Mouse (Mus musculus): ENCODE measurements at regions not wholly inside any gene's neighbourhood (a gene's known extent, or its start where the extent isn't known, plus 50 kb on each side); places are given as distances from the start of the nearest gene placed in this dataset.

DNA sequence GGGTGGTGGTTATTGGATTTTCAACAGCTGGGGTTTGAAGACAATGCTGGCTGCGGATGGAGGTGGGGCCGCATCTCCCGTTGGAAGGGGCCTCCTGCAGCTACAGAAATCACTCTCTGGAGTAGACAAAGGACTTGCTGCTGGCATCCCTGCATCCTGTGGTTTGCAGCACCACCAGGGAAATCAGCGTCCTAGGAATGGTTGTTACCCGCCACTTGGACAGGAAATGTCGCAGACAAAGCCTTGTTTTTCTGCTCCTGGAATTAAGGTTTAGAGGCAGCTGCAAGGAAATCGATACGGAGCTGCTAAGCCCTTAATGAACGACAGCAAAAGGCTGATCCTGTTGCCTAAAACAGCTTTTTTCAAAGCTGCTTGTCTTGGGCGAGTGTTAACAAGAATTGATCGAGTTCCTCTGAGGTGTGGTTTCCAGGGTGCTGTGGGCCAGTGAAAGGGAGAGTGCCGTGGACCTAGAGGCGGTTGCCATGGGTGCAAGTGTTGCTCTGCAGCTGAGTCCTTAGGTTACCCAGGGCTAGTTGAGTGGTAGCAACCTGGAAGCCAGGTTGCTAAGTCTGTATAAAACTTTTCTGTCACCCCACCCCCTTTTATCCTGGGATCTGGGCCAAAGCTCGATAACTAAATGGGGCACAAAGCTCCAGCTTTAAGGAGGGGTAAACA is 230.6 kb upstream of the Chd6 start:
- no peak for DNase-seq

DNA sequence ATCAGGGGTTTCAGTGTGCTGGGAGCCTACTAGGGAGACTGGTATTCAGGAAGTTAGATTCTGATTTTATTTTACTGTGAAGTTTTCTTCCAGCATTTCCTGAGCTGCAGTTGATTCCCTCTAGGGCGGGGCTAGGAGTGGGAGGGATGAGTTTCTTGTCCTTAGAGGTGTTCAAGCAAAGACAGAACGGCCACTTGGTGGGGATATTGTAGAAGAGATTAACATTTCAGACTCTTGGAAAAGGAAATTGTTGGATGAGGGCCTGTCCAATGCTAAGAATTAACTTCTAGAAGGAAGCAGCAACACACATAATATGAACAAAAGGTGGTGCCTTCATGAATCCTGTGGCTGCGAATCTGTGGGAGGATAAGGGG is 230.1 kb upstream of the Chd6 start:
- DNase-seq = peak; percentile 26

GRCm38 (mm10) chr2:161332653-161333052 is 223.8 kb upstream of the Chd6 start:
- peak; percentile 8 for DNase-seq

- peak; percentile 44 for DNase-seq
These were observed 223.0 kb upstream of the Chd6 start for GRCm38 (mm10) chr2:161331850-161332365.

DNA sequence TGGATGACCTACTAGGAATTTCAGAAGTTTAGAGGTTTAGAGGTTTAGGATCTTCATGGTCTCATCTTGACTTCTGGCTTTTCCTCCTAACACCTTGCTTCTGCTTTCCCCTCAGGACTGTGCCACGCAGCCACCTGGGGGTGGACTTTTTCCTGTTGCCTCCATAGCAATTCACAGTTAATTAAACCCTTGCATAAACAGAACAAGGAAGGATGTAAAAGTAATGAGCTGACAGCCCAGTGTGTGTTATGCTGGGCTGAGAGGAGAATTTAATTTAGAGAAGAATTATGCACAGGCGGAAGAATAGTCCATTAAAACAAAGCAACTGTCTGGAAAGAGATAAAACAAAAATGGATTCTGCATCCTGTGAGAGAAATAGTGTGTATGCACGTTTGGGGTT is 193.9 kb upstream of the Chd6 start:
- no peak for DNase-seq

DNA sequence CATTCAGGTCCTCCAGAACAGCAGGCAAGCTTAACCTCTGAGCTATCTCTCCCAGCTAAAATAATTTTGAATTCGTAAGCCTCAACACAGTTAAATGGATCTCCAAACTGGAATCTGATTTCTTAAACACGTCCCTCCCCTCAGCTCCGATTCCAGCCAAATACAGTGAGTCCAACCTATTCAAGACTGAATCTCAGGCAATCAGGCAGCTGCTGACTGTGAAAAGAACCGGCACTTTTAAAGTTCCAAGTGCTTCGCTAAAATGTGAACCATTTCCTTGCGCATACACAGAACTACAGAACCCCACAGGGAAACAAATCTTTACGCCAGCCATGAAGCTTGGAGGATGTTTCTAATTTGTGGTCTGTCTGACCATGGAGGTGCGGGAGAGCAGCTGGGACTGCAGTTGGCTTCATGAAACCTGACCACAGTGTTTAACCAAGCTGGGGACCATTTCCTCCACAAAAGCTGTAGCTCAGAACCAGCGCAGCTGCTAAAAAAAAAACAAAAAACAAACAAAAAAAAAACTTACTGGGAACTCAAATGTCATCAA is 160.1 kb upstream of the Chd6 start:
- DNase-seq = no peak

- no peak for DNase-seq
These were observed 157.6 kb upstream of the Chd6 start for GRCm38 (mm10) chr2:161266476-161266875.

GRCm38 (mm10) chr2:161265211-161265610 is 156.3 kb upstream of the Chd6 start:
- DNase-seq = no peak

DNA sequence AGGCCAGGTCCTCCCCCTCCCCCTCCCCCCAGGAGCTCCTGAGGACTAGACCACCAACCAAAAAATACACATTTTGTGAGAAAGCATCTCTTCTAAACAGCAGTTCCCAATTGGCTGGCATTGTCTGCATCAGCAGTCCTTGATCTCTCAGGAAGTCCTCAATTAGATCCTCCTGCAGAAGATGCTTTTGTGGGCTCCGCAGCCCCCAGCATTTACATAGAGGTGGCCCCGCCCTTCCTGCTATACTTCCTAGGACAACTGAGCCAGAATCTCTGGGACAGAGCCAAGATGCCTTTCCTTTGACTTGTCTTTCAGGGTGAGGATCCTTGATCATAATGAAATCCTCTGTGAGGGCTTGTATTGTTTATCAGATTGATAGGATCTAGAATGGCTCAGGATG is 143.9 kb upstream of the Chd6 start:
- DNase-seq = no peak

DNA sequence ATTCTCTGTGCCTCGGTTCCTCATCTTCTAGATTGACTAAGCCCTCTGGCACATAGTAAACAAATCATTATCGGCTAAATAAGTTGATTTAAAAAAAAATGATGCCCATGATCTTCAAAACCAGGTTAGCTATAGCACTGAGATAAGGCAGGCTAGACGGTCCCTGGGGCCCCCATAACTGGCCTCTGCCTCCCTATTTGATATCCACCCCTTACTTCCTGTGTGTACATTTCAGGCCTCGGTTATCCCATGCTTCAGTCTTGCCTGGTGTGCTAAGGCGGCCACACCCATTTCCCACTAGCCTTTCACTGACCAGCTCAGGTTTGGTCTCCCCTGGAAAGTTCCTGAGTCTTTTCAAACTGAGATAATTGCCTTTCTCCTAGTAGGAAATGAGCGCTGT is 132.8 kb upstream of the Chd6 start:
- no peak for DNase-seq

- no peak for DNase-seq
These were observed 128.5 kb upstream of the Chd6 start for GRCm38 (mm10) chr2:161237280-161237819.

- no peak for DNase-seq
These were observed 124.4 kb upstream of the Chd6 start for GRCm38 (mm10) chr2:161233155-161233741.

DNA sequence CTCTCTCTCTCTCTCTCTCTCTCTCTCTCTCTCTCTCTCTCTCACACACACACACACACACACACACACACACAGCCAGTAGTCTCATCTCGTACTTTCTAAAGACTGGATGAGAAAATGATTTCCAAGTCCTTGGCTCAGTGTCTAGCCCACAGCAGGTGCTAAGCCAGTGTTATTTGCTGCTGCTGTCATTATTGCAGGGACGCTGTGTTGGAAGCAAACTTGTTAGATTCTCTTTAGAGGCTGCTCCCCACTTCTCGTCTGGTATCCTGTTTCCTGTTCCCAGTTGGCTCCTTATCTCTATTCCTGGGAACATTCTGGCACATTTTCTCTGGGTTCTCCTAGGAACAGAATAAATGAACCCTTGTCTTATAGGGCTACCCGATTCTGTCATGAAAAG is 122.5 kb upstream of the Chd6 start:
- DNase-seq = no peak

- no peak for DNase-seq
These were observed 106.9 kb upstream of the Chd6 start for GRCm38 (mm10) chr2:161215736-161216135.

DNA sequence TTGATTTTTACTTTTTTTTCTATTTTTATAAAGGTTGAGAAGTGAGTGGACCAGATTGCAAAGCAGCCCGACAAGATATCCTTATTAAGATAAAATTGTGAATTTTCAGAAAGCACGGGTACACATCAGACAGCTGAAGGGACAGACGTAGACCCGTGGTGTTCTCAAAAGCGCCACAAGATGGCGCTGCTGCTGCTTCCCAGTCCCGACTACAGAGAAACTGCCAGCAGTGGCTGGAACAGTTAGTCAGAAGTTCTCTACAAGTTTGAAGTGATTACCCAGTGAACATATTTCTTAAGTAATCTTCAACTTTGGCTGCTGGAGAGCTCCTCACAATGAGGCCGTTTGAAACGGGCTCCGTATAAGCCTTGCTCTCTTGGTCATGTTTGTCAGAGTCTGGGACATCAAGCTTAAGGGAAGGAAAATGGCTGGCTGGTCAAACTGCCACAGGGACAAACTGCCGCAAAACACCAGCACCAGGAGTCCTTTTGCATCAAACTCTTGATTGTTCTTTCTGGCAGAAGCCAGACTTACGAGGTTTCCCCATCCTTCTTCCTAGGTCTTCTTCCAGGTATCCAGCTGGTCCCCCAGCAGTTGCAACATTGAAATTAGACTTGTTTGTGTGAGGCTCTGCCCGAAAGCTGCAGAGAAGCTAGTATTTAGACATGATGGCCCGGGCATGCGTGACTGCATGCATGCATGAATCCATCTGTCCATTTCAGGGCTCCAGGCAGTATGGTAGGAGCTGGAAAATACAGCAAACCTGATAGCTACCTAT is 106.0 kb upstream of the Chd6 start:
- peak; percentile 81 for DNase-seq

DNA sequence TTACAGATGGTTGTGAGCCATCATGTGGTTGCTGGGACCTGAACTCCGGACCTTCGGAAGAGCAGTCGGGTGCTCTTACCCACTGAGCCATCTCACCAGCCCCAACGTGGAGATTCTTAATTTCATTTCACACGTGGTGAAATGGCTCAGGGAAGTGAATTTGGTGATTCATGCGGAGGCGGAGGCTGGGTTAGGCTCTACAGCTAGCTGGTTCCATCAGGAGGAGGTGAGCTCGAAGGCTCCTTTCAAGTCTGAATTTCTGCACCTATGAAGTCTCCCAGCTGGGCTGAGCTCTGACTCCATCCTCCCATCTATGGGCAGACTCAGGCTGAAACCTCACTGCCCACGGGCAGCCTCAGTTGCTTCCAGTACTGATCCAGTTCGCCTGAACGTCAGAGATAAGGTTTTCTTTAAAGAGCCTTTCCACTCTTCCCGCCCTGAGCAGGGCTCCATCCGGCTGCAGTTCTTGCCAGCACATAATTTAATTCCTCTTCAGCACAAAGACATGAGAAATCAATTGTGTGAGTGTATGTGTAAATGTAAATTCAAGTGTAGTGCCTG is 103.5 kb upstream of the Chd6 start:
- DNase-seq = no peak

DNA sequence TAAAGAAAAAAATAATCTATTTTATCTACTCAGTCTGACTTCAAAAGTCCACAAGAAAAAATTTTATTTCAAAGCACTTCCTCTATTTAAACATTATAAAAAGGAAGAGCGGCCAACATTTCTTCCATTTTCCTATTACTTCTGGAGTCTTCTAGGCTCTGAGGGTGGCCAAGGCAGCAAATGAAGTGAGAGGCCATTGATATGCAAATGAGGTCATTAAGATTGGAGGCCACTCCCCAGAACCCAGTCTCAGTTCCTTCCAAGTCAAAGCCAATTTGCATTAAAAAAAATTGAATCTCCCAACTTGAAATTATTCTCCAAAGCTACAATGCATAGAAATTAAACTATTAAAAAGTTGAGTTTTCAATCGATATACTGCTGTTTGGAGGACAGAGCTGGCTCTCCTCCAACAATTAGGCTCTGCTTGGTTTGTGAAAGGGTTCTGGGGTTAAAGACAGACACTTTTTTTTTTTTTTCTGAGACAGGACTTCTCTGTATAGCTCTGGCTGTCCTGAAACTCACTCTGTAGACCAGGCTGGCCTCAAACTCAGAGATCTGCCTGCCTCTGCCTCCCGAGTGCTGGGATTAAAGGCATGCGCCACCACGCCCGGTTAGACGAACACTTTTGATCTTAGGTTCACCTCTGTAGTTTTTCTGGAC is 88.0 kb upstream of the Chd6 start:
- no peak for DNase-seq

DNA sequence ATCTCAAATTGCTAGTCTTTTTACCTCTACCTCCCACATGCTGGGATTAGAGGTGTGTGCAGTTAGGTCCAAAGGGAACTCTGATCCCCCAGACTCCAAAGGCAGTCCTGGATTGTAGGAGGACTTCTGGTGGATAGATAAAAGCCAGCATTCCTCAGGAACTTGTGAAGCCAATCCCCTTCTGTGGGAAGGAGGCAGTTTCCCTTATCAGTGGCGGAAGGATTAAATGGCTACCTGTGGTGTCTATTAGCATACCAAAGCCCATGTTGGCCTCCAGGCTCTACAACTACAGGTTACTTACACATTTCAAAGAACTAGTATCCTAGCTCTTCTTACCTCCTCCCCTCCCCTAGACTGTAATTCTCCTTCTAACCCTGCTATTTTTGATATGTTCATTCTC is 78.6 kb upstream of the Chd6 start:
- no peak for DNase-seq

GRCm38 (mm10) chr2:161185122-161185521 is 76.2 kb upstream of the Chd6 start:
- DNase-seq = no peak

DNA sequence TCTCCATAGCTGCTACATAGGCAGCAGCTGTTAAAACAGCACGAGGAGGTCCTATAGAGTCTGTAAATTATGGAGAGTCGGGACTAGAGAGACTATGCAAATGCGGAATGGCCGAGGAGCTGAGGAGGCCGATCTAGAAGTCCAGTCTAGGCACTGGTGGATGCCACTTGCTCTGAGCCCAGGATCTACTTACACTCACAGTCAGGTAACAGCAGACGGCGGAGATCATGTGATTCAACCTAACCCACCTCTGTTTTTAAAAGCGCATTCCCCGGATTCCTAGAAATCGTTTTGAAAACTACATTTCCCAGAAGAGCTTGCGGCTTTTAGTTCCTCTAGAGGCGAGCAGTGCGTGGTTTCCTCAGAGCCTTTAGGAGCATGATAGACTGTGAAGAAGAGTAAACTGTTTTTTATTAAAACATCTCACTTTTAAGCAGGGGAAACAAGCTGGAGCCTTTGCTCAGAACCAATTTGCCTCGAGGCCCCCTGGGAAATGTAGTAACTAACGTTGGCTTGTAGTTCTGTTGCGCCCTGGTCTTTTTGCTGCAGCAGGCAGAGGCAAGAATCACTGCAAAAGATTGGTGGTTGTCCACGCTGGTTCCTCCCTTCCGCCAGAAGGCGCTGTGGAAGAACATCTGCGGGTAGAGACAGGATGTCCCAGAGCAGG is 68.6 kb upstream of the Chd6 start:
- peak; percentile 88 for DNase-seq

GRCm38 (mm10) chr2:161166681-161167080 is 57.8 kb upstream of the Chd6 start:
- DNase-seq = no peak

- DNase-seq = no peak
These were observed 56.6 kb upstream of the Chd6 start for GRCm38 (mm10) chr2:161165495-161165894.

Measured in lung, postnatal 10 days (tissue).